Mouse (Mus musculus) thymus, postnatal 36 days (tissue): ENCODE data around the gene Endou.

Source experiments
- DNase-seq, 2 experiments: peaks; one replicate each; pipeline ENCODE4 v3.0.0; 2022; ENCODE audit warnings: mixed read lengths in 2 of 2

The Endou gene

DNA sequence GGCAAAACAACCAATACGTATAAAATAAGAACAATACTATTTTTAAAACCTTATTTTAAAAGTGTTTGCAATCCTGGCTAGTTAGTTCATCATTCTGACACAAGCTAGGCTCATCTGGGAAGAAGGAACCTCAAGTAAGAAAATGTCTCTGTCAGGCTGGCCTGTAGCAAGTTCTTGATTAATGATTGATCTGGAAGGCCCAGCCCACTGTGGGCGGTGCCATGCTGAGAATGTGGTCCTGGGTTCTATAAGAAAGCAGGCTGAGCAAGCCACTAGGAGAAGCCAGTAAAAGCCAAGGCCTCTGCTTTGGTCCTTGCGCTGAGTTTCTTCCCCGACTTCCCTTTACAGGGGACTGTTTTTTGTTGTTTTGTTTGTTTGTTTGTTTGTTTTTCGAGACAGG lies 21.4 kb upstream of the Endou start:
- DNase-seq, result no peak

DNA sequence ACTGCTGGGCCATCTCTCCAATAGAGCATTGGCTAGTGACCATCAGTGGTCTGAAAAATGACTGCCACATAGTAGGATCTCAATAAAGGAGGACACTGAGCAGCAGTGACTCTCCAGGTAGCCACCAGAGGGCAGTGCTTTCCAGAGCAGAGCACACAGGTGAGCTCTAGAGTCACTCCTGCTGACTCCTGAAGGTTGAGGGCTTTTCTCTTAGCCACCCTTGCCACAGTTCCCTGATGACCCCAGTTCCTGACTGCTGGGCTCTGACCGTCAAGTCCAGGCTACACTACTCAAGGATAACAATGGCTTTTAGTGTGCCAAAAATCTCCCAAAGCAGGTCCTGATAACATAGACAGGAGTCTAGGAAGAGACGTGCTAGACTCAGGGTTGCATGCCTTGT lies 20.5 kb upstream of the Endou start:
- DNase-seq, result peak; percentile 68 to 74

DNA sequence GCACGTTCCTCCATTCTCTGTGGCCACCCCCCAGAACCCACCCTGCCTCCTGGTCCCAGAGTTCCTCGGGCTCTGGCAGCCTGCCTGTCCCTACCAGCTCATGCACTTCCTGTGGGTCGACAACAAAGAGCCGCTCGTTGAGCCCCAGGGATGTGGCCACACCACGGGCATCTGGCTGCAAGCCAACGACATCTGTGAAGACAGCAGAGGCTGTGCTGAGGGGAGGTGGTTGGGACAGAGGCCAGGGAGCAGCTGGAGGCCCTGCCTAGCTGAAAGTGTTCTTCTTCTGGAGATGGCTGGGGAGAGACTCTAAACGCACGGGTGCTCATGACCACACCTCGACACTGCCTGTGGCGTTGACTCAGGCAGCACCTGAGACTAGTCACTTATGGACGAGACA lies 19.6 kb upstream of the Endou start:
- peak; percentile 75 to 84 for DNase-seq

DNA sequence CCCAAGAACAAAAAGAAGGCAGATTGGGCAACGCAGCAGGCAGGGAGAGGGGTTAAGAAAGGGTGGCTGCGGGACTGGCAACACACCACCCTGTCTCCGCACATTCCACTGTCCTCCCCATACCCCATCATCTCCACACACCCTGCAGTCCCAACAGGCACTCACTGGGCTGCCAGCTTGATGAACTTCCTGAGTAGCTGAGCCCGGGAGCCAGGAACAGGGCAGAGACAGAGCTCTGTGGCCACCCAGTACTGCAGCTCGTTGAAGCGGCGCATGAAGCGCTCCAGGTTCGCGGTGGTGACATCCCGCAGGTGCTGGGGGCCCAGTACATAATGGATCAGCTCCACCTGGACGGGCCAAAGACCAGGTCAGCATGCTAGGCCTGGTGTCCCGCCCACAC lies 18.7 kb upstream of the Endou start:
- peak; percentile 70 to 71 for DNase-seq

DNA sequence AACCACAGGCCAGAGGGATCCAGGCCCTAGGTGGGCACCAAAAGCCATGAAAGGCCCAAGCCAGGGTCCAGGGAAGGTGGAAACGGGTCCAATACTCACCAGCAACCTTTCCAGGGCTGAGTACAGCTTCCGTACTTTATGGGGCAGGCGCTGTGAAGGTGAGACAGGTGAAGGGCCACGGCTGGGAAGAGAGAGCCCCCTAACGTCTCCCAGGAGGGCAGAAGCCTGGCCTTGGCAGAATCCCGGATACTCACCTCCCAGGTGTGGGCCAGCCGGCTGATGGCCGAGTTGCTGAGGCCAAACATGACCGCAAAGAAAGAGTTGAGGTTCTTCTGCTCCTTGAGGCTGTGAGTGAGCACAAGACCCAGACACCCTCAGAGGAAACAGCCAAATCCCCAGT lies 18.3 kb upstream of the Endou start:
- DNase-seq, result peak in 1 of 2 experiments; percentile 64

DNA sequence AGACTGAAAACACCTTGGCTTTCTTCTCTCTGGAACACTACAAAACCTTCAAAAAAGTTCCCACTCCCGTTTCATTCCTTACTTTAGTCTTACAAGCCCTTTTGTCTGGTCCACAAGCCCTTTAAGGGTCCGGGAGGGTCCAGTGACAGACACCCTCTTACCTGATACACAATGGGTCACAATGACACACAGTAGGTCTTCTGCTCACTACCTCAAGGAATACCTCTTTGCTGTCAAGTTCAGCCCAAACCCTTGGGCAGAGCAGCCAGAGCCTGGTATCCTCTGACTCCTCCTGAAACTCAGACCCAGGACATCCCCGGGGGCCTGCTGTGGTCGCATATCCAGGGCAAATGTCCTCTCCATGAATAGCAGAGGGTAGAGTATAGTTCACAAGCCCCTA lies 17.8 kb upstream of the Endou start:
- DNase-seq, result peak; percentile 32

DNA sequence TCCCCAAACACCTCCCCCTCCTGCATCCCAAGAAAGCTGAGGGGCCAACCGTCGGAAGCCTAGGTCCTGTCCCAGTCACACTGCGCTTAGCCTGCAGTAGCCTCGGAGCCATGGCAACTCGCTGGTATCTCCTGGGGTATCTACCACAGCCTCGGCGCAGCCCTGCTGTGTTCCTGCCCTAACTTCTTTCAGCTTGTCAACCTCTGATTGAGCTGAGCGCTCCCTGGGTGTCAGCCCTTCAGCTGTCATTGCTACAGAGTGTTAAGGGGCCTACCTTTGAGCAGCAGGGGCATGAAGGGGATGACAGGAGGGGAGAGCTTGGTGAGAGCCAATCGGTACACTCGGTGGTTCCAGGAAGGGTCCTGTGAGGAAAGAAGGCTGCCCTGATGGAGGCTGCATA lies 17.2 kb upstream of the Endou start:
- DNase-seq, result peak; percentile 76 to 85

DNA sequence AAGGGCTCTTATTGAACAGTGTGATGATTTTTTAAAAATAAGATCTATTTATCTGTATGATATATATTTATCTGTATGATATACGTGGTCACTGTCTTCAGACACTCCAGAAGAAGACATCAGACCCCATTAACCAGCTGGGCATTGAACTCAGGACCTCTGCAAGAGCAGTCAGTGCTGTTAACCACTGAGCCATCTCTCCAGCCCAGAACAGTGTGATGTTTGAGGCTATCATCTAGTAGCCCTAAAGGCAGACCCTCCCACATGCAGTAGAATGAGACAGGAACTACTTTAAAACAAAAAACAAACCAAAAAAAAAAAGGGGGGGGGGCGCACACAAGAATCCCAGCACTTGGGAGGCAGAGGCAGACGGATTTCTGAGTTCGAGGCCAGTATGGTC lies 16.3 kb upstream of the Endou start:
- DNase-seq, result no peak

DNA sequence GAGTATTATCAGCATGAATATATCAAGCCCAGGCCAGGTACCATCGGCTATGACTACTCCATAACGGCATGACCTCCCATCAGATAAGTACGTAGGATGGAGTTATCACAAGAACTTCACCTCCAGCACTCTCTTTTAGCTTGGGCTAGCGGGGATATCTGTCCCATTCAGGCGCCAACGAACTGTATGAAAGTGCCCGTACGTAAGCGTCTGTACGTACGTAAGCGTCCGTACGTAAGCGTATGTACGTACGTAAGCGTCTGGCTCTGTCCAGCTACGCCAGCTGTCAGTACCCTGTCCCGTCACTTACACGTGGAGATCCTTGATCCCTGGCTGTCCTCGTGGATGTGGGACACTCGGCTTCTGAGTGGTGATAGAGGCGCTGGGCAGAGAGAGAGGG lies 15.6 kb upstream of the Endou start:
- no peak for DNase-seq

DNA sequence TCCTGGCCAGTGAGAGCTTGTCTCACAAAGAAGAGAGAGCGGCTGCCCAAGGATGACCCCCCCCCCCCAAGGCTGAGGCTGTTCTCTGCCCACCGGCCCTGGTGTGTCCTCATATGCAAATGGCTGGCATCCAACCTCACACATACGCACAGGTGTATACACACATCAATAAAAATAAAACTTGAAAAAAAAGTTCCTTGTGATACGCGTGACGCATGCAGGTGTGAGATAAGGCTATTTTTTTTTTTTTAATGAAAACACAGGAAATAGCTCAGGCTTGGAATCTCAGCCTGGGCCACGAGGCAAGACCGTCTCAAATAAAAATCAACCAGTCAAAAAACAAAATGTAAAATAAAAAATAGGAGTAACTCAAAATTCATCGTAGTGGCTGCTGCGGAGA lies 15.1 kb upstream of the Endou start:
- no peak for DNase-seq

DNA sequence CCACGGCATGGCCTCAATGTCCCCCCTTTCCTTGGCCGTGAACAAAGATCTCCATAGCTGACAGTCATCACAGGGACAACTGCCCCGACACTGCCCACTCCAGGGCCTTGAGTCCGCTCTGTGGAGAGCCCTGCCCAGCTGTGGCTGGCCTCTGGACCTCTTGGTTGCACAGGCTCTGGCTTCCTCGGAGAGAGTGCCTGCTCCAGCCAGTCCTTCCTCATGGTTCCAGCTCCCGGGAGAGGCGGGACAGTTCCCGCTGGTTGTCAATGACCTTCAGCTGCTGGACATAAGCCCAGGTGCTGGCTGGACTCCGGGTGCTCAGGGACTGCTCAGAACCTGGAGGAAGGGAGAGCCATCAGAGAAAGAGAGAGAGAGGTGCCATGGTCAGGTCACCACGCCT lies 14.2 kb upstream of the Endou start:
- no peak for DNase-seq

DNA sequence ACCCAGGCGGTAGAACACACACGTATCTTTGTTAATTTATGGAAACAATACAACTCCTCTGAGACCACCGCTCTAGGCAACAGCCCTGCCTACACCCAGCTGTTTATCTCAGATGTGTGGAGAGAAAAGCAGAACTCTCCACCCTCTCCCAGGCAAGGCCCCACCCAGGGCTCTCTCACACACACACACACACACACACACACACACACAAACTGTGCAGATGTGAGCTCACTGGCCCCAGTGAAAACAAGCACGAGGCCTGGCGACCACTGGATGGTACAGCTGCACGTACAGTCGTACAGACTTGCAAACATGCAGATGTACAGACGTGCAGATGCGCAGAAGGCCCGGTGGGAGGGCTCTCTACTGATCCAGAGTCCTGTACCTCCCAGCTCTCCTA lies 13.8 kb upstream of the Endou start:
- peak; percentile 59 to 77 for DNase-seq

DNA sequence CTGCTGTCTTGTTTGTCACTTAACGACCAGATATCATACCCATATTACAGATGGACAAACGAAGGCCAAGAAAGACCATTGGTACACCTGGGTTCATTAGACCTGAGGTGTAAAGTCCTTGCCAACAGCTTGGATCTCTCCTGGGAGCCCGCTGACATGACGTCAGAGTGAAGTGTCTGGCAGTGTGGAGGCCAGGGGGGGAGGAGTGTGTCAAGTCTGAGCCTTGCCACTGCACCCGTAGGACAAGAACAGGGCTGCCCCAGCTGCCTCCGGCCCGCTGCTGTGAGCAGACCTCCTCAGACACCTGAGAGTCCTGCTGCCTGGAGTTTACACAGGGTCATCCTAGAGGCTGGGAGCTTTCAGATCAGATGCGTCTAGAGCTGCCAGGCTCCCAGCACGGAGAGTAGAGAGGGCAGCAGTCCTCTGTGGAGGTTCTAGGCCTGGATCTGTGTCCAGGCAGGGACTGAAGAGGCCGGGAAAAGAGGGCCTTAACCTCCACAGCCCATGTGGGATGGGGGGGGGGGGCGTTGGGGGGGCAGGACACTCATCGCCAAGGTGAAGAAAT lies 12.9 kb upstream of the Endou start:
- no peak for DNase-seq

DNA sequence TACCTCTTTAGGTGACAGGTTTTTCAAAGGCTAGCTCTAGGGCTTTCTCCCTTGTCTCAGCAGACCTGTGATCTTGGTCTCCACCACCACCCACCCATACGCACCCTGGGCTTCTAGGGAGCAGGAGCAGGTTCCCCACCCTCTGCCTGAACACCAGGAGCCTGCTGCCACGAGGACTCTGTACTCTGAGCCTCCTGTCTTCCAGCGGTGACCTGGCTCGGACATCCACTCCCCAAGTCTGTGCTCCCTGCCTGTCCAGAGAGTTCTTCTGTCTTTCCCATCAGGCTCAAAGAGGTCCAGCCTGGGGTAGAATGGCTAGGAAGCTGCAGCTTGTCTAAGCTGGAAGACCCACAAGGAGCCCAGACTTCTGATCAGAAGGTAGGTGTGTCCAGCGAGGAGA lies 12.1 kb upstream of the Endou start:
- DNase-seq, result peak in 1 of 2 experiments; percentile 34

DNA sequence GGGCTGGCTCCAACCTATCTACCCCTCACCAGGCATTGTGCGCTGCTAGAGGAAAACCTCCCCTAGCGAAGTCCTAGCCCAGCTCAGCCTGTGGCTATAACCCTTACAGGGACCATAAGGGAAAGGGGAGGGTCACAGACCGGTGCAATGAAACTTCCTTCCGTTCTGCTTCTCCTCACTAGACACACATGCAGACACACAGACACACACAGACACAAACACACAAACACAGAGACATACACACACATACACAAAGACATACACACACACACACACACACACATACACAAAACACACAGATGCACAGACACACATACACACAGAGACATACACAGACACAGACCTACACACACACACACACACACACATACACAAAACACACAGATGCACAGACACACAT lies 11.5 kb upstream of the Endou start:
- peak in 1 of 2 experiments; percentile 27 for DNase-seq

DNA sequence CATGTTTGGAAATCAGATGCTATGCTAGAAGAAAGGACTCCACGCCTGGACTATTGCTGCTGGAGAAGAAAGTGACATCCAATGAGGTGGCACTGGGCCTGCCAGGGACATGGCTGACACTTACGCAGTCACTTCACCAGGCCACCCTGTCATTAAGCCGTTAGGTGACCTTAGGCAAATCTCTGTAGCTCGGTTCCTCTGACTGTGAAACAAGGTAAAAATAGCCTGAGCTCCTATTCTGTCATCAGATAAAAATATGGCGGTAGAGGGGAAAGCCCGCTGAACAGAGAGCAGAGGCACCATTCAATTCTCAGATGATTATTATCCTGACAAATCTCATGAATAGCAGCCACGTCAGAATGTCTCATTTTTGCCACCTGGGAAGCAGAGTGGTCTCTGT lies 10.9 kb upstream of the Endou start:
- DNase-seq, result no peak

DNA sequence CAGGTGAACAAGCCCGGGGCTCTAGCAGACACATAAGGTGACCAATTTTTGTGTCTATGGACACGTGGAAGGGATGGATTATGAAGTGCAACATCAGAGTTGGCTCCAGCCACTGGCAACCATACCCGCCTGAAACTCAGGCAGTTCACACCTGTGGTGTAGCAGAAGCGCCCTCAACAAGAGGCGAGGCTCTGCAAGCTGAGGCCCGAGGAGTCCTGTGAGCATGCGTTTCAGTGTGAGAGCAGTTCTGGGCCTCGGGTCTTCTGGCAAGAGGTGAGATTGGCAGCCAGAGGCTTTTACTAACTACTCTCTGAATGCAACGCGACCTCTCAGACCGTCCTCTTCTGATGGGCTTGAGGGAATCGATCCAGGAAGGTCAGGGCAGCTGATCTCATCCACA lies 10.5 kb upstream of the Endou start:
- peak; percentile 36 to 60 for DNase-seq

DNA sequence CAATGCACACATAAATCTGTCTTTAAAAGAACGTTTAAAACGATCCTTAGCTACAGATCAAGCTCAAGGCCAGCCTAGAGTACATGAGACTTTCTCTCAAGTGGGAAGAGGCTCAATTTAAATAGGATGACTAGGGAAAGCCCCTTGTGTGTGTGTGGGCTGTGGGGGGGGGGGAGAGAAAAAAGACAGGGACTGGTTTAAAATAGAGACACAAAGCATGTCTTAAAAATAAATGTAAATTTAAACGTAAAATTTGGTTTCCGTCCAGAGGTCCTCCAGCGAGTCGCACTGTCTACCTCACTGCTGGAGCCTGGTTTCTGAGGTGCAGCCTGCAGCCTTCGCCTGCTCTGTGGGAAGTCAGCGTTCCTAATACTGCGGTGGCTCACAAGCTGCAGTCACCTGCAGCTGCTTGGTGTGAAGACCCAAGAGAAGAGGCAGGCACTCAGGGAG lies 9.2 kb upstream of the Endou start:
- DNase-seq, result no peak

DNA sequence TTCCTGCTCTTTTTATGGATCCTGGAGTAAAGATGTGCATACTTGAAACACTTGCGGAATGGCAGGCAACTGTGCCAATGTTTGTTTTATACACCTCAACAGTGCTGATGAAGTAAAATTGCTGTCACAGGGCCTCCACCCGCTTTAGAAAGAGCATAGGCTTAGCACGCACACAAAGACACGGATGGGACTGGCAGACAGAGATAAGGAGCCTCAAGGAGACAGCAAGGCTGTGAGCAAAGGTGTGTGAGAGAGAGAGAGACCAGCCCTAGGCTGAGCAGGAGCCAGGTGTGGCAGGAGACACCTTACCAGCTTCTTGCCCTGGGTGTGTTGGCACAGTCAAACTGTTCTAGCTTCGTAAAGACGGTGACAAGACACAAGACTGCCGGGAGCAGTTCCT lies 7.8 kb upstream of the Endou start:
- no peak for DNase-seq

DNA sequence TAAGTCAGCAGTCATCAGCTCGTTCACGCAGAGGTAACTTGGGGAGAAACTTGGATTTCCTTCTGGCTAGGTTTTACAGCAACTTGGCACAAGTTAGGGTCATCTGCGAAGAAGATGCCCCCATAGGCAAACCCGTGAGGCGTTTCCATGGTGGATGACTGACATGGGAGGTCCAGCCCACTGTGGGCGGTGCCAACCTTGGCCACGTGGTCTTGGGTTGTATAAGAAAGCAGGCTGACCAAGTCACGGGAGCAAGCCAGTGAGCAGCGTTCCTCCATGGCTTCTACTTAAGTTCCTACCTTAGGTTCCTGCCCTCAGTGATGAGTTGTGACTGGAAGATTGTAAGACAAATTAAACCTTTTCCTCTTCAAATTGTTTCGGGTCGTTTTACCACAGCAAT lies 849 bp upstream of the Endou start:
- DNase-seq, result peak in 1 of 2 experiments; percentile 39

DNA sequence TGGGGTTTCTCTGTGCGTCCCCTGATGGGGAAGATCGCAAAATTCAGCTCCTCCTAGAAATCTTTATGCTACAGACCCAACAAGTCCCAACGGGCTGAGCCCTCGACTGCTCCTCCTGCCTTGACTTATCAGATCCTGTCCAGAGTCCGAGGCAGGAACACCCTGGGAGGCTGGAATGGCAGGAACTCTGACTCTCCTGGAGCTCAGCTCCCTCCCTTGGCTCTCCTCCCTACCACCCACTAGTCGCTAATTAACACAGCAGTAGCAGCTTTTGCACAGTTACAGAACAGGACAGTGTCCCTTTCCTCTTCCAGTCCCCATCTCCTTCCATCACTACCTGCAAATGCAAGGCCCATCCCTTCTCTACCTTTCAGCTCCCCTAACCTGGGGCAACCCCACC lies 774 bp downstream of the Endou start:
- peak in 1 of 2 experiments; percentile 30 for DNase-seq

DNA sequence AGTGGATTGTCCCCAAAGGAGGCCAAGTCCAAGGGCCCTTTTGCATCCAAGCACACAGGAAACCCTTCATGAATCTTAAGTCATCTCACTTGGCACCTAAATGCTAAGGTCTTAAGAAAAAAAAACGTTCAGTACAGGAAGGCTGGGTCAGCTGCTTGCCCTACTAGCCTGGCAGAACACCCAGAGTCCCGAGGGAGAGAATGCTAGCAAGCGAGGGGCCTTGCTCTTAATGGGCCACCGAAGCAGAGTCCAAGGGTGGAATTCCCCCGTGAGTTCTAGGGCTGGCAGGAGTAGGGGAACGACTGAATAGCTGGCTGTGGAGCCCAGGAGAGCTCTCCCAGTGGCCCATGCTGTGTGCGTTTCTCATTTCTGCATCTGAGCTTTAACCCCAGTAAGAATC lies 2.3 kb downstream of the Endou start:
- DNase-seq, result no peak

DNA sequence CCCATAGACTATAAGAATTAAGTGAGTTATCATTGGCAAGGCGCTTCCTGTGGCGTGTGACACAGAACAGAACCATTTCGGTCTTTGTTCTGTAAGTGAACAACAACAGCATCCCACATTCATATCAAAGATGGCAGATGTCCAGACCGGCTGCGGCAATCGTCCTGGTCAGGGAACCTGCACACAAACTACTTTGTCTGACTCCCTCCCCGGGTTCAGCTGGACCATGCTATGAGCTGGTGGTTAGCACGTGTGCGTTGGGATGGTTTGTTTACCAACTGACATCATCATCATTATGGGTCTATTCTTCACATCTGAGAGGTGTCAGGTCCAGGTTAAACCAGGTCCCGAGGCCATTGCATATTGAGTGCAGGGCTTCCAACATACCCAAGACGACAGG lies 2.7 kb downstream of the Endou start:
- DNase-seq, result no peak

DNA sequence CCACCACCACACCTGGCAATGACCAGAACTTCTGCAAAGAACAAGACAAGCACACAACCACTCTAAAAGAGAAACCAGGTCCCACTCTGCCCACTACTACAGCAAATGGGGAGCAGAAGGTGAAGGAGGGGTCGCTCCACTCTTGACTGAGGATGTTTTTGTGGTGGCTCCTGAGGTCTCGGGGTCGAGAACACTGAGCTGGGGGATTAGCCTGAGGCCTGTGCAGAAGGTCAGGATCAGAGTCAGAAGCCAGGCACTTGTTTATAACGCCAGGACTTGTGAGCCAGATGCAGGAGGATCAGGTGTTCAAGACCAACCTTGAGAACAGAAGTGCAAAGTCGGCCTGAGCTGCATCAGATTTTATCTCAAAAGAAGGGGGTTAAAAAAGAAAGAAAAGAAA lies 3.6 kb downstream of the Endou start:
- DNase-seq, result peak; percentile 48 to 49

DNA sequence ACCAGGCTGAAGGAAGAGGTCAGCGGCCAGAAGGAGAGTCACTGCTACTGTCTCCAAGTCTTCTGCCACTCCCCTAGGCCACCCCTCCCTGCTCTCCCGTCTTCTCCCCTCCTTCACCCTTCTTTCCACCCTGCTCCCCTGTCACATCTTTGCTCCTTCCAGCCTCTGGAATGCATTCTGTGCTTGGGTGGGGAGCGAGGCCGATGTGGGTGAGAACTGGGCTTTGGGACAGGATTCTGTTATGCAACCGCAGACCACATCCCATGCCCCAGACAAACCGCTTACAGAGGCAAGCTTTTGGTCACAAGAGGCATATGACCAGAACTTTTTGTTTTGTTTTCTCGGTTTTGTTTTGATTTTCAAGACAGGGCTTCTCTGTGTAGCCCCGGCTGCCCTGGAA lies 4.1 kb downstream of the Endou start:
- peak; percentile 49 to 50 for DNase-seq

DNA sequence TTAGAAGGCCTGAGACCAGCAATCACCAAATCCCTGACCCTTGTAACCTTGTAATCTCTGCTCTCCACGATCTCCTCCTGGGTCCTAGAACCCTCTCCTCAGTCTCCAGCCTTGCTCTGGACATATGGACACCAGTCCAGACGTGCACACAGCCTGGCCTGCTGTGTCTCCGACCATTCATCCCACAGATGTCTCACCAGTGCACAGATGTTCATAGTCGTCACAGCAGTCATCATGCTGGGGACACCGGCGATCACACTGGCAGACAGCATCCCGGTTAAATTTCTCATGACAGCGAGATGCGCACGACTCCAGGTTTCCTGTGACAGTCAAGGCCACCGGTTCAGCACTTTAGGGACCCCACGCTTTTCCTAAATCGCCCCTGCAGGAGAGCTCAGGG lies 4.8 kb downstream of the Endou start:
- peak in 1 of 2 experiments; percentile 41 for DNase-seq
